Mouse (Mus musculus): ENCODE measurements at regions not wholly inside any gene's neighbourhood (a gene's known extent, or its start where the extent isn't known, plus 50 kb on each side); places are given as distances from the start of the nearest gene placed in this dataset.

GRCm38 (mm10) chr3:127995678-127996077 lies 99.6 kb upstream of the Fam241a start:
- DNase-seq (ENCODE audit: low read depth, low spot score), result no peak

- no peak for DNase-seq (ENCODE audit: low read depth, low spot score)
Observed at GRCm38 (mm10) chr3:127987583-127987982, 91.5 kb upstream of the Fam241a start.

- no peak for DNase-seq (ENCODE audit: low read depth, low spot score)
Observed at GRCm38 (mm10) chr3:127985165-127985564, 89.0 kb upstream of the Fam241a start.

GRCm38 (mm10) chr3:127977240-127977639 lies 81.1 kb upstream of the Fam241a start:
- DNase-seq (ENCODE audit: low read depth, low spot score), result no peak

GRCm38 (mm10) chr3:127970891-127971290 lies 74.8 kb upstream of the Fam241a start:
- peak; percentile 76 for DNase-seq (ENCODE audit: low read depth, low spot score)

DNA sequence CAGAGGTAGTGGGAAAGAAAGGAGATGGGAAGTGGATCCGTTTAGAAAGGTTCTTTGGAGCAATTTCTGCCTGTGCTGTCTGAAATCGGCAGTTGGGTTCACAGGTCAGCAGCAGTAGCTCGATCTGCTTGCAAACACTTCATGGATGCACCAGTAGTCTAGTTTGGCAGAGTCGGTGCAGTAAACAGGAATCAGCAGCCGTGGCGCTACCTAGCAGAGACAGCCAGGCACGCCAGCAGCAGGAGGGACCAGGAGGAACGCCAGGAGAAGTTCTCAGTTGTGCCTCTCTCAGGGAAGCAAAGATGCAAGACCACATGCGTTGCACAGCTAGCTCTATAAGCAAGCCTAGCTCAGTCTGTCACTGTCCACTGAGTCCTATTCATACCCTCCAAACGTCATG lies 71.0 kb upstream of the Fam241a start:
- DNase-seq (ENCODE audit: low read depth, low spot score), result no peak

- no peak for DNase-seq (ENCODE audit: low read depth, low spot score)
Observed at GRCm38 (mm10) chr3:127966214-127966613, 70.1 kb upstream of the Fam241a start.

- no peak for DNase-seq (ENCODE audit: low read depth, low spot score)
Observed at GRCm38 (mm10) chr3:127958919-127959684, 63.0 kb upstream of the Fam241a start.

DNA sequence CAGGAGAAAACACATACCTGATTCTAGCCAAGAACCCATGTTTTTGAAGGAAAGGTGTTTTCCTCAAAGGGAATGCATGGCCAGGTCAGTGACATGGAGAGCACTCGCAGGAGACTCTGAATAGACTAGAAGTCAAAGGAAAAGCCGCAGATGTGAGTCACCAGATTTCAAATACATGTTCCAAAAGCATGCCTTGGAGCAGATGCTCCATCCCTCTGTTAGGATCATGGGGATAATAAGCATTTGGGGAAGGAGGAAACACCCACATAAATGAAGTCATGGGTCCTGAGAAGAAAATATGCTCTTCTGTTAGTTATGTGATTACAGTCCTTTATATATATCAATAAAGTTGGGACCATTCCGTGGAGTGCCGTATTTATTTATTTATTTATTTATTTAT lies 58.7 kb upstream of the Fam241a start:
- no peak for DNase-seq (ENCODE audit: low read depth, low spot score)

DNA sequence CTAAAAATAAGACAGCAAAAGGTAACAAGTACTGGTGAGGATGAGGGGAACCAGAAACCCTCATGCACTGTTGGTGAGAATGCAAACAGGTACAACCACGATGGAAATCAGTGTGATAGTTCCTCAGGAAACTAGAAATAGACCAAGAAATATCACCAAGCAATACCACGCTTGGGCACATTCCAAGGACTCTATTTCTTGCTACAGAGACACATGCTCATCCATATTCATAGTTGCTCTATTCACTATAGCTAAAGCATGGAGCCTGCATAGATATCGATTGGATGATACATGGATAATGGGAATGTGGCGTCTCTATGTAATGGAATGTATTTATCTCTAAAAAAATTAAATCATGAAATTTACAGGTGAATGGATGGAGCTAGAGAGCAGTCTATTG lies 57.5 kb upstream of the Fam241a start:
- DNase-seq (ENCODE audit: low read depth, low spot score), result no peak

GRCm38 (mm10) chr3:127948898-127949620 lies 52.9 kb upstream of the Fam241a start:
- peak; percentile 75 for DNase-seq (ENCODE audit: low read depth, low spot score)

GRCm38 (mm10) chr3:127948326-127948725 lies 52.2 kb upstream of the Fam241a start:
- DNase-seq (ENCODE audit: low read depth, low spot score), result no peak

Measured in forelimb bud, embryonic 11.5 days (tissue).